Mouse (Mus musculus): Measurements from ENCODE around the gene Lrrc43. TPM values are rescaled to one million over a fixed set of nuclear protein-coding genes. Genes with fewer than 3 reads are reported as not detected.

Gene Lrrc43
- polyA plus RNA-seq, 1 experiment from 2014 or later: 2.5 TPM

- 68% methylated on average over 11 of the region's 11 CpGs for WGBS
- DNase-seq (ENCODE audit: low spot score): no peak
Measured at GRCm38 (mm10) chr5:123487659-123488395, 1.3 kb upstream of the Lrrc43 start.

DNA sequence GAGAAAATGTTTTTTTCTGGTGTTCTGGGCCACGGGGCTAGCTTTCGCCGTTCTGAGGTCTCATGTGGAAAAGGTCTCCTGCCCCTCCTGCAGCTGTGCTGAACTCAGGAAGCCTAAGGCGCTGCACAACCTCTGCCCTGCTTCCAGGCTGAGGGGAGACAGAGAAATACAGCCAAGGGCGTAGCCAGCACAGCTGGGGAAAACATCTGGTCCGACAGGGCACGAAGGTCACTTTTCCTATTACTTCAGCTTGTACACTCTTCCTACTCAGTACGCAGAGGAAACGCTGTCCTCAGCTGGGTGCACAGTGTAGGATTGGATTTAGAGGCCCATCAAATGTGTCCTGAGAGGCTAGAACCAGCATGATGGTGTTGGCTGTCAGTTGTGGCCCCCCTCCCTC lies 830 bp downstream of the Lrrc43 start:
- Histone ChIP-seq H3K4me2 (replicated peaks; ENCODE audit: low read depth, low read length) (no peak overlapping the region), H3K9ac (replicated peaks; ENCODE audit: low read depth) (no peak overlapping the region), H3K9me3 (ENCODE audit: low read length) (no peaks in the 10 kb centered on the region), H3K36me3 (ENCODE audit: insufficient read depth, low read length) (no peaks in the 10 kb centered on the region), H3K4me3 (ENCODE audit: low read depth, low read length) (no peak overlapping the region), H3K4me1 (ENCODE audit: insufficient read depth, low read depth, low read length) (no peaks in the 10 kb centered on the region), H3K27me3 (replicated peaks; ENCODE audit: insufficient read depth, low read length) (peaks cover 6% of the 10 kb centered on the region; the same call in 1 of the 2 replicates), H3K27ac (ENCODE audit: low read length) (no peak overlapping the region)
- WGBS: 49% methylated on average over 9 of the region's 9 CpGs
- ATAC-seq (no peak), DNase-seq (ENCODE audit: low spot score) (no peak)
- TF ChIP-seq EP300 (IDR thresholded peaks at IDR 0.05) (no peak), CTCF (IDR thresholded peaks at IDR 0.05) (no peak)

More at GRCm38 (mm10) chr5:123487659-123488395, 1.3 kb upstream of the Lrrc43 start:
- Histone ChIP-seq H3K9ac (replicated peaks; ENCODE audit: low read depth) (no peak overlapping the region), H3K4me1 (ENCODE audit: insufficient read depth, low read depth, low read length) (no peaks in the 10 kb centered on the region), H3K4me2 (replicated peaks; ENCODE audit: low read depth, low read length) (no peak overlapping the region), H3K27ac (ENCODE audit: low read length) (no peak overlapping the region), H3K4me3 (ENCODE audit: low read depth, low read length) (no peak overlapping the region), H3K27me3 (replicated peaks; ENCODE audit: insufficient read depth, low read length) (peaks cover 6% of the 10 kb centered on the region; the same call in 1 of the 2 replicates), H3K36me3 (ENCODE audit: insufficient read depth, low read length) (no peaks in the 10 kb centered on the region), H3K9me3 (ENCODE audit: low read length) (no peaks in the 10 kb centered on the region)
- TF ChIP-seq EP300 (IDR thresholded peaks at IDR 0.05): no peak
- no peak for TF ChIP-seq CTCF (IDR thresholded peaks at IDR 0.05)
- ATAC-seq: no peak

- DNase-seq (ENCODE audit: low spot score) (peak; percentile 37), ATAC-seq (no peak)
- H3K36me3 ChIP-seq (ENCODE audit: insufficient read depth, low read length): no peaks in the 10 kb centered on the region
- H3K4me3 ChIP-seq (ENCODE audit: low read depth, low read length): no peak overlapping the region
- no peak overlapping the region for H3K9ac ChIP-seq (replicated peaks; ENCODE audit: low read depth)
- H3K4me1 ChIP-seq (ENCODE audit: insufficient read depth, low read depth, low read length): no peaks in the 10 kb centered on the region; the same call in 1 of the 2 replicates
- H3K27me3 ChIP-seq (replicated peaks; ENCODE audit: insufficient read depth, low read length): no peaks in the 10 kb centered on the region
- H3K27ac ChIP-seq (ENCODE audit: low read length): no peak overlapping the region
- 48% methylated on average over 4 of the region's 4 CpGs for WGBS
- no peak overlapping the region for H3K4me2 ChIP-seq (replicated peaks; ENCODE audit: low read depth, low read length)
- H3K9me3 ChIP-seq (ENCODE audit: low read length): no peaks in the 10 kb centered on the region
- peak; percentile 57 for TF ChIP-seq CTCF (IDR thresholded peaks at IDR 0.05)
- TF ChIP-seq EP300 (IDR thresholded peaks at IDR 0.05): no peak
Measured at GRCm38 (mm10) chr5:123499717-123500116, 10.6 kb downstream of the Lrrc43 start.

DNA sequence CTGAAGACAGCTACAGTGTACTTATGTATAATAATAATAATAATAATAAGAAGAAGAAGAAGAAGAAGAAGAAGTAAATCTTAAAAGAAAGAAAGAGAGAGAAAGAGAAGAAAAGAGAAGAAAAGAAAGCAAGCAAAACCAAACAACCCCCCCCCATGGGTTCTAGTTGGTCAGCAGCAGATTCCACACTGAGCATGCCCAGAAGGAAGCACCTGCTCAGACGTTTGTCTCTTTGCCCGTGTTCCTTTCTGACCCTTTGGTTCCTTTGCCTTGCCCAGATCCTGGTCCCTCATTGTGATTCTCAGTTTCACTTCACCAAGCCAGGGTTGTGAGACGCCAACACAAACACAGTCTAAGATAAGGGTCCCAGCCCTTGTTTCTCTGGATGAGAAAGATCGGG lies 12.9 kb downstream of the Lrrc43 start:
- Histone ChIP-seq H3K4me3 (ENCODE audit: low read depth, low read length) (no peak overlapping the region), H3K27ac (ENCODE audit: low read length) (no peak overlapping the region), H3K9me3 (ENCODE audit: low read length) (no peaks in the 10 kb centered on the region), H3K9ac (replicated peaks; ENCODE audit: low read depth) (no peak overlapping the region), H3K4me1 (ENCODE audit: insufficient read depth, low read depth, low read length) (no peaks in the 10 kb centered on the region; the same call in 1 of the 2 replicates), H3K4me2 (replicated peaks; ENCODE audit: low read depth, low read length) (no peak overlapping the region), H3K27me3 (replicated peaks; ENCODE audit: insufficient read depth, low read length) (no peaks in the 10 kb centered on the region), H3K36me3 (ENCODE audit: insufficient read depth, low read length) (no peaks in the 10 kb centered on the region)
- TF ChIP-seq EP300 (IDR thresholded peaks at IDR 0.05): no peak
- TF ChIP-seq CTCF (IDR thresholded peaks at IDR 0.05): no peak
- DNase-seq (ENCODE audit: low spot score): no peak
- WGBS: 56% methylated on average over 4 of the region's 4 CpGs
- ATAC-seq: no peak

DNA sequence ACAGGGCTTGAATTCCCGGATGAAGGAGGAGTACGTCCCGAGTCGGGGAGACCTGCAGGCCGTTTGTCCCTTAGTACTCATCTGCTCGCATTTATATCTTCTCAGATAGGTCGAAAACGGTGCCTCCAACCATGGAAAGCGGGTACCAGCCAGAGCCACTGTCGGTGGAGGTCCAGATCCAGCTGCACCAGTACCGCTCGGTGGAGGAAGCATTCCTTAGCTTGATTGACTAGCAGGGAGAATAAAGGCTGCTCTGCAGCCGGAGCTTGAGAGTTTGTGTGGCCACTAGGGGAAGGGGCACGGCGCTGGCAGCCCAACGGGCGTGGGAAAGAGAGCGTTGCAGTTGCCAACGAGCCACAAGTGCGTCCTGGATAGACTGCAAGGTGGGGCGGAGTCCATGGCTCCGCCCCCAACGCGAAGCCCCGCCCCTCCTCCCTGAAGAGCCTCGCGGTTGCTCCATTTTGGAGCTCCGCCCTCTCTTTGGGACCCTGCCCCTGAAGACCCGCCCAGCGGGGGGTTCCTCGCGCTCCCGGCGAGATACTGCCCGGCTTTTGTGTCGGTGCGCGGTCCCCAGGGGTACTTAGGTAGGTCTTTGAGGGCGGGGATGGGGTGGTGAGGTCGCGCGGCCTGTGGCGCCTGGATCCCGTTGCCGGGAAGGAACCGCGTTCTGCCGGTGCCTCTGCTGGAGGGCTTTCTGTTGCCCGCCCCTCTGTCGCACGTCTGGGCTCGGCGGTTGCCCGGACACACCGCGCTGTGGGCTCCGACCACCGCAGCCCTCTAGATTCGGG lies 19.0 kb downstream of the Lrrc43 start:
- Histone ChIP-seq H3K36me3 (ENCODE audit: insufficient read depth, low read length) (no peaks in the 10 kb centered on the region), H3K9ac (replicated peaks; ENCODE audit: low read depth) (no peak overlapping the region; the same call in 1 of the 2 replicates), H3K27ac (ENCODE audit: low read length) (no peak overlapping the region), H3K4me3 (ENCODE audit: low read depth, low read length) (peak overlapping the region; percentile 48), H3K27me3 (replicated peaks; ENCODE audit: insufficient read depth, low read length) (peaks cover 2% of the 10 kb centered on the region; the same call in 1 of the 2 replicates), H3K4me2 (replicated peaks; ENCODE audit: low read depth, low read length) (peak overlapping the region; percentile 83), H3K9me3 (ENCODE audit: low read length) (no peaks in the 10 kb centered on the region), H3K4me1 (ENCODE audit: insufficient read depth, low read depth, low read length) (0 out of 2 replicates have a peak, but pooled peaks cover 3% of the 10 kb centered on the region)
- 2% methylated on average over 50 of the region's 59 CpGs for WGBS
- TF ChIP-seq EP300 (IDR thresholded peaks at IDR 0.05): no peak
- TF ChIP-seq CTCF (IDR thresholded peaks at IDR 0.05): peak; percentile 42
- peak; percentile 87 for DNase-seq (ENCODE audit: low spot score)
- peak; percentile 91 for ATAC-seq

DNA sequence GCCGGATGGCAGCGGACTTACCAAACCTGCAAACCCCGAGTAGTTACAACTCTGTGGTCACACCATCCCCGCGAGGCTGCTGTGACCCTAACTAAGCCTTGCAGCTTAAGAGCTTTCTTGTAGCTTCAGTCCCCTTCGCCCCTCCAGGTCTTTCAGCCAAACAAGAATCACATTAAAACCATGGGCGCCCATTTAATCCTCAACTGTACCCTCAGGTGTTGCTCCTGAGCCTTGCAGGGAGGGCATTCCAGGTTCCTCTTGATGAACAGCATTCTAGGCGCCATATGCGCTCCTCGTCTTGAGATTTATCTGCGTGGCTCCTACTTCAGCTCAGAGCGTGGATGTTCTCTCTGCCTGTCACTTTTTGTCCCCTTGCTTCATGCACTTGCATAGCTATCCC lies 19.8 kb downstream of the Lrrc43 start:
- TF ChIP-seq CTCF (IDR thresholded peaks at IDR 0.05) (no peak), EP300 (IDR thresholded peaks at IDR 0.05) (no peak)
- no peak for DNase-seq (ENCODE audit: low spot score)
- Histone ChIP-seq H3K27me3 (replicated peaks; ENCODE audit: insufficient read depth, low read length) (peaks cover 2% of the 10 kb centered on the region; the same call in 1 of the 2 replicates), H3K9me3 (ENCODE audit: low read length) (no peaks in the 10 kb centered on the region), H3K4me1 (ENCODE audit: insufficient read depth, low read depth, low read length) (0 out of 2 replicates have a peak, but pooled peaks cover 3% of the 10 kb centered on the region), H3K27ac (ENCODE audit: low read length) (no peak overlapping the region), H3K4me2 (replicated peaks; ENCODE audit: low read depth, low read length) (peak overlapping the region; percentile 83), H3K9ac (replicated peaks; ENCODE audit: low read depth) (no peak overlapping the region; the same call in 1 of the 2 replicates), H3K36me3 (ENCODE audit: insufficient read depth, low read length) (no peaks in the 10 kb centered on the region), H3K4me3 (ENCODE audit: low read depth, low read length) (peak overlapping the region; percentile 48; the same call in 1 of the 2 replicates)
- no peak for ATAC-seq
- WGBS: 7% methylated on average over 12 of the region's 12 CpGs

All from lung, postnatal 0 days (tissue).